Mouse (Mus musculus) heart, postnatal 0 days (tissue): ENCODE results near the gene Ipo4. TPM values are rescaled to one million over a fixed set of nuclear protein-coding genes. Genes with fewer than 3 reads are reported as not detected.

Source experiments
- ATAC-seq: fragments of 200-750 bp; cut with Nextera tagmentation; 2 replicates; pipeline ENCODE4 v1.8.0; 2017; ENCODE audit warnings: low read depth, moderate number of reproducible peaks, moderate library complexity; ENCODE audit not compliant: insufficient read depth
- DNase-seq: peaks from one replicate; pipeline ENCODE4 v3.0.0-alpha.2; 2016; ENCODE audit warnings: low spot score
- H3K27ac ChIP-seq: fragments of 300-500 bp; sonication (generic); 2 replicates; pipeline ENCODE4 v1.5.1; 2014; ENCODE audit warnings: low read depth, mild to moderate bottlenecking
- H3K27me3 ChIP-seq: fragments of 300-500 bp; sonication (generic); 2 replicates; pipeline ENCODE4 v1.6.1; 2014; ENCODE audit warnings: low read length, mixed read lengths; ENCODE audit not compliant: control insufficient read depth, insufficient read depth
- H3K36me3 ChIP-seq: fragments of 300-500 bp; sonication (generic); replicated peaks from 2 replicates; pipeline ENCODE4 v1.6.1; 2014; ENCODE audit warnings: low read length, mixed read lengths; ENCODE audit not compliant: control insufficient read depth, insufficient read depth
- H3K4me1 ChIP-seq: fragments of 300-500 bp; sonication (generic); 2 replicates; pipeline ENCODE4 v1.6.1; 2014; ENCODE audit warnings: antibody characterized with exemption; ENCODE audit not compliant: control insufficient read depth, insufficient read depth
- H3K4me2 ChIP-seq: fragments of 300-500 bp; sonication (generic); 2 replicates; pipeline ENCODE4 v1.6.1; 2014; ENCODE audit warnings: low read depth, mild to moderate bottlenecking, low read length, moderate library complexity
- H3K4me3 ChIP-seq: fragments of 300-500 bp; sonication (generic); 2 replicates; pipeline ENCODE4 v1.5.1; 2014; ENCODE audit warnings: low read depth, low read length
- H3K9ac ChIP-seq: fragments of 300-500 bp; sonication (generic); replicated peaks from 2 replicates; pipeline ENCODE4 v1.6.1; 2014; ENCODE audit warnings: low read depth, low read length, mixed read lengths
- H3K9me3 ChIP-seq: fragments of 300-500 bp; sonication (generic); replicated peaks from 2 replicates; pipeline ENCODE4 v1.6.1; 2016; ENCODE audit warnings: low read length; ENCODE audit not compliant: control insufficient read depth
- CTCF ChIP-seq: IDR thresholded peaks from 2 replicates; pipeline ENCODE4 v1.5.1; 2016; ENCODE audit warnings: antibody characterized with exemption, control low read depth, low read depth
- EP300 ChIP-seq: IDR thresholded peaks from 2 replicates; pipeline ENCODE4 v1.6.1; 2016; ENCODE audit warnings: antibody characterized with exemption, low read depth
- WGBS: fragments of 180-500 bp; shearing (Covaris S2); extraction: QIAGEN DNeasy Blood & Tissue Kit; methylation state at CpG from one replicate; pipeline ENCODE4 v1.1.7; 2014; 5-methylcytosine and 5-hydroxymethylcytosine counted together
- polyA plus RNA-seq: library from polyadenylated mRNA; unstranded; fragments of >200 nt; fragmentation: Nextera tagmentation; extraction: Ambion mirVana; gene quantifications from 2 replicates; pipeline ENCODE4 v1.2.1, GENCODE M21; 2015
- total RNA-seq: library from RNA; depleted of rRNA; stranded (reverse); fragments of >200 nt; gene quantifications from 2 replicates; pipeline ENCODE4 v1.2.3, GENCODE M21; 2014; ENCODE audit warnings: low replicate concordance

The Ipo4 gene
- total and polyA plus RNA-seq, 2 experiments from 2014 or later: 37.6 to 49.8 TPM

DNA sequence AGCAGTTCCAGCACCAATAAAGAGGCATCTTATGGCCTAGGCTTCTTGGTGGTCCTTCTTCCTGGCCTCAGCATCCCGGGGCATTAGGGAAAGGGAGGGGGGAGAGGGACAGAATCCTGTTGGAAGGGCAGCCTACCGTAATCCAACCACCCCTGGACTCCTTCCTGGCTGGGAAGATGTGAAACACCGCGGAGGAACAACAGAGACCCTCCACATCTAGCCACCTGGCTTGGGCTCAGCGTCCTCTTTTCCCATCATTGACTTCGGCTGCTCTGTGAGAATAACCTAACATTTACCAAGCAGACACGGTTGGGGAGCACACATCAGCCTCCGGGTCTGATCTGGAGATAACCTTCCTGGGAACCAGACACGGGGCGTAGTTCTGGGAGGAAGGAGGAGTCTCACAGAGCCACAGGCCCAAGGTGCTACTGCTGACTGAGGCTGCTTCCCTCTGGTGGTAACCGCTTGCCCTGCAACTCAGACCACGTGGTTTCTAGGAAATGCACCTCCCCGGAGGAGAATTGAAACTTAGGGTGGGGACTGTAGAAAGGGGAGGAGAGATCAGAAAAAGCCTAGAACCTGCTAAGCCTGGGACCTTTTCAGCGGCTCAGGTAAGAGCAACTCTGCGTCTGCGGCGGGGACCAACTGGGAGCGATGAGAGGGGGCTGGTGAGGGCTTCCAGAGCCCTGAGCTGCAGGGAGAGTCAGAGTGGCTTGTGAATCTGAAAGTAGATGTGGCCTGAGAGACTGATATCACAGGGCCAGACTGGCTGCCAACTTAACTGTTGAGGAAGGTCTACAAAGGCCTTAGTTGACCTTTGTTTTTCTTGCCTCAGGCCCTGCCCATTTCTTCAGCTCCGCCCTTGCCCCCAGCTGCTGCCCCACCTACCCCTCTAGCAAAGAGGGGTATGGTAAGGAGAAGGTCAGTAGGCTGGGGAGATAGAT, 31.9 kb downstream of the Ipo4 start:
- ATAC-seq (peak; percentile 92), DNase-seq (peak; percentile 95)
- WGBS: 14% methylated on average over 19 of the region's 19 CpGs
- H3K4me3 ChIP-seq: peak overlapping the region; percentile 58
- H3K4me2 ChIP-seq: peak overlapping the region; percentile 70
- no peak; the same call in 1 of the 2 replicates for TF ChIP-seq EP300
- TF ChIP-seq CTCF: peak; percentile 96
- H3K9ac ChIP-seq: peak overlapping the region; percentile 66
- H3K9me3 ChIP-seq: no peaks in the 10 kb centered on the region
- H3K27me3 ChIP-seq: no peaks in the 10 kb centered on the region
- peak overlapping the region; percentile 92 for H3K27ac ChIP-seq
- peaks cover 3% of the 10 kb centered on the region; the same call in 1 of the 2 replicates for H3K4me1 ChIP-seq
- peaks cover 80% of the 10 kb centered on the region for H3K36me3 ChIP-seq

GRCm38 (mm10) chr14:55603271-55603632, 32.5 kb downstream of the Ipo4 start, which contains the start of gene Irf9:
Gene Irf9 (plus strand): TSS chr14:55603571.
- 80% methylated on average over 7 of the region's 7 CpGs for WGBS
- H3K36me3 ChIP-seq: peaks cover 80% of the 10 kb centered on the region
- peak within 1 kb of the TSS; percentile 70 for H3K4me2 ChIP-seq

GRCm38 (mm10) chr14:55598521-55599390, 37.0 kb downstream of the Ipo4 start:
- Histone ChIP-seq H3K4me1 (no peaks in the 10 kb centered on the region), H3K9ac (no peak overlapping the region), H3K9me3 (no peaks in the 10 kb centered on the region), H3K27me3 (no peaks in the 10 kb centered on the region), H3K4me3 (no peak overlapping the region), H3K27ac (no peak overlapping the region), H3K36me3 (peaks cover 94% of the 10 kb centered on the region), H3K4me2 (no peak overlapping the region)
- ATAC-seq (no peak), DNase-seq (no peak)
- no peak for TF ChIP-seq EP300
- no peak for TF ChIP-seq CTCF
- WGBS: 91% methylated on average over 21 of the region's 21 CpGs

More at GRCm38 (mm10) chr14:55603271-55603632, 32.5 kb downstream of the Ipo4 start, which contains the start of gene Irf9:
- TF ChIP-seq CTCF: no peak
- no peak for TF ChIP-seq EP300
- peak within 1 kb of the TSS; percentile 92 for H3K27ac ChIP-seq
- H3K9me3 ChIP-seq: no peaks in the 10 kb centered on the region
- ATAC-seq: peak; percentile 3
- peak within 1 kb of the TSS; percentile 58 for H3K4me3 ChIP-seq
- DNase-seq: no peak
- peak within 1 kb of the TSS; percentile 66 for H3K9ac ChIP-seq
- H3K27me3 ChIP-seq: no peaks in the 10 kb centered on the region
- H3K4me1 ChIP-seq: peaks cover 3% of the 10 kb centered on the region; the same call in 1 of the 2 replicates

DNA sequence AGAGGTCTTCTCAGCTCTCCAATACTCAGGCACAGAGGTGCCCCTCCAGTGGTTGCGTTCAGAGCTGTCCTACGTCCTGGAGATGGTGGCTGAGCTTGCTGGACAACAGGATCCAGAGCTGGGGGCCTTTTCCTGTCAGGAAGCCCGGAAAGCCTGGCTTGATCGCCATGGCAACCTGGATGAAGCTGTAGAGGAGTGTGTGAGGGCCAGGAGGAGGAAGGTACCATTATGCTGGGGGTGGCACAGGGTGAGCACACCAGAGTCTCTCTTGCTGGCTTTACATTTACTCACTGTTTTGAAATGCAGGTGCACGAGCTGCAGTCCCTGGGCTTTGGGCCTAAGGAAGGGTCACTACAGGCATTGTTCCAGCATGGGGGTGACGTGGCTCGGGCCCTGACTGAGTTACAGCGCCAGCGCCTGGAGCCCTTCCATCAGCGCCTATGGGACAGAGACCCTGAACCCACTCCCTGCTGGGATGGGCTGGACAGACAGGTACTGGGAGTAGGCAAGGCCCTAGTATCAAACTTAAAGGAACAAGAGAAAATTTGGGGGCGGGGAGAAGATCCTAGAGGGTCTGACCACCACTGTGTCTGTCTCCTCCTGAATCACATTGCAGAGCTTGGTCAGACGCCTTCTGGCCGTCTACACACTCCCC, 39.6 kb downstream of the Ipo4 start:
- TF ChIP-seq CTCF: no peak
- TF ChIP-seq EP300: no peak
- H3K9ac ChIP-seq: no peak overlapping the region
- 69% methylated on average over 13 of the region's 13 CpGs for WGBS
- H3K36me3 ChIP-seq: peaks cover 76% of the 10 kb centered on the region
- H3K27me3 ChIP-seq: no peaks in the 10 kb centered on the region
- no peak overlapping the region for H3K4me2 ChIP-seq
- ATAC-seq (no peak), DNase-seq (no peak)
- no peak overlapping the region for H3K4me3 ChIP-seq
- H3K4me1 ChIP-seq: peaks cover 12% of the 10 kb centered on the region
- H3K9me3 ChIP-seq: no peaks in the 10 kb centered on the region
- no peak overlapping the region for H3K27ac ChIP-seq

DNA sequence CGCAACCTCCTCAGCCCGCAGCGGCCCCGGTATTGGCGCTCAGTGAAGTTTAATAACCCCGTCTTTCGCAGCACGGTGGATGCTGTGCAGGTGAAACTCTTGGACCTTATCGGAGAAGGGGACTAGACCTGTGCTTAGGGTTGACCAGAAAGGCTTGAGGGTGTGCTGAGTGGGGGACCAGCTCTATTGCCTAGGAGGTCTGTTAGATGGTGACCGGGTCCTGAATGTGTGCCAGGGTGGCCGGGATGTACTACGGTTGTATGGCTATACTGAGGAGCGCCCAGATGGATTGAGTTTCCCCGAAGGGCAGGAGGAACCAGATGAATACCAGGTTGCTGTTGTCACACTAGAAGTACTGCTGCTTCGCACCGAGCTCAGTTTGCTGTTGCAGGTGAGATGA, 43.5 kb downstream of the Ipo4 start:
- H3K36me3 ChIP-seq: peaks cover 52% of the 10 kb centered on the region
- peaks cover 12% of the 10 kb centered on the region for H3K4me1 ChIP-seq
- H3K4me2 ChIP-seq: peak overlapping the region; percentile 93
- no peaks in the 10 kb centered on the region for H3K9me3 ChIP-seq
- peak overlapping the region; percentile 79 for H3K4me3 ChIP-seq
- H3K9ac ChIP-seq: peak overlapping the region; percentile 72
- H3K27me3 ChIP-seq: no peaks in the 10 kb centered on the region
- ATAC-seq (no peak), DNase-seq (no peak)
- 3% methylated on average over 16 of the region's 16 CpGs for WGBS
- TF ChIP-seq EP300: no peak
- no peak for TF ChIP-seq CTCF
- H3K27ac ChIP-seq: peak overlapping the region; percentile 96
